Mouse (Mus musculus) MEL (cell line): ENCODE results near the gene Tert. TPM values are rescaled to one million over a fixed set of nuclear protein-coding genes. Genes with fewer than 3 reads are reported as not detected.

Experiments used
- DNase-seq: peaks from one replicate; pipeline ENCODE4 v3.0.0; 2011; ENCODE audit warnings: low read depth, low spot score
- H3K27ac ChIP-seq: 2 replicates; pipeline ENCODE4 v1.5.1; 2012; ENCODE audit warnings: low read depth, mild to moderate bottlenecking, control low read depth, low read length, moderate library complexity; ENCODE audit not compliant: control insufficient read depth
- H3K27me3 ChIP-seq, 2 experiments: fragments of 150-350 bp in 1 of 2; sonication (generic) in 1 of 2; 2 replicates each; pipeline ENCODE4 v1.6.1; 2012; ENCODE audit warnings: low read length in 2 of 2, mild to moderate bottlenecking in 2 of 2, improper control_type of control experiment in 1 of 2, moderate library complexity in 1 of 2; ENCODE audit not compliant: insufficient read depth in 2 of 2, control insufficient read depth in 1 of 2
- H3K36me3 ChIP-seq, 2 experiments: 2 replicates each; pipeline ENCODE4 v1.6.1; 2012 to 2014; ENCODE audit warnings: low read length in 2 of 2, improper control_type of control experiment in 1 of 2, inconsistent platforms in 1 of 2, mild to moderate bottlenecking in 1 of 2; ENCODE audit not compliant: insufficient read depth in 2 of 2, control insufficient read depth in 1 of 2
- H3K4me1 ChIP-seq, 2 experiments: fragments of 150-350 bp in 1 of 2; sonication (generic) in 1 of 2; 2 replicates each; pipeline ENCODE4 v1.6.1; 2012; ENCODE audit warnings: low read length in 2 of 2, improper control_type of control experiment in 1 of 2, mild to moderate bottlenecking in 1 of 2; ENCODE audit not compliant: insufficient read depth in 2 of 2, control insufficient read depth in 1 of 2
- H3K4me3 ChIP-seq, 2 experiments: fragments of 150-350 bp in 1 of 2; sonication (generic) in 1 of 2; 2 replicates each; pipeline ENCODE4 v1.5.1; 2012; ENCODE audit warnings: low read depth in 2 of 2, low read length in 2 of 2, mild to moderate bottlenecking in 2 of 2, moderate library complexity in 2 of 2, control low read depth in 1 of 2, improper control_type of control experiment in 1 of 2; ENCODE audit not compliant: control insufficient read depth in 1 of 2, insufficient read depth in 1 of 2
- H3K79me2 ChIP-seq: 2 replicates; pipeline ENCODE4 v1.6.1; 2012; ENCODE audit warnings: mild to moderate bottlenecking, low read length, moderate library complexity; ENCODE audit not compliant: control insufficient read depth, poor library complexity, insufficient read depth
- H3K9ac ChIP-seq: 2 replicates; pipeline ENCODE4 v1.6.1; 2012; ENCODE audit warnings: low read depth, mild to moderate bottlenecking, control low read depth, low read length, moderate library complexity; ENCODE audit not compliant: control insufficient read depth, poor library complexity, severe bottlenecking
- H3K9me3 ChIP-seq: fragments of 150-350 bp; sonication (generic); replicated peaks from 2 replicates; pipeline ENCODE4 v1.6.1; 2012; ENCODE audit warnings: mild to moderate bottlenecking, low read length, improper control_type of control experiment, moderate library complexity; ENCODE audit not compliant: insufficient read depth
- CHD1 ChIP-seq: IDR thresholded peaks from 2 replicates; pipeline ENCODE4 v1.6.1; 2012; ENCODE audit warnings: low read depth, mild to moderate bottlenecking, inconsistent platforms, low read length, improper control_type of control experiment
- CHD2 ChIP-seq: IDR thresholded peaks from 2 replicates; pipeline ENCODE4 v1.6.1; 2011; ENCODE audit warnings: low read length, improper control_type of control experiment
- CTCF ChIP-seq, 3 experiments: IDR thresholded peaks in 2 of 3; conservative IDR thresholded peaks in 1 of 3; 2 replicates each; pipeline ENCODE4 v1.5.1; 2011 to 2012; ENCODE audit warnings: low read length in 3 of 3, low read depth in 2 of 3, mild to moderate bottlenecking in 2 of 3, improper control_type of control experiment in 1 of 3, inconsistent platforms in 1 of 3, mixed read lengths in 1 of 3, moderate library complexity in 1 of 3; ENCODE audit not compliant: control insufficient read depth in 1 of 3, insufficient read depth in 1 of 3, poor library complexity in 1 of 3, severe bottlenecking in 1 of 3
- E2F4 ChIP-seq: IDR thresholded peaks from 2 replicates; pipeline ENCODE4 v1.6.1; 2011; ENCODE audit warnings: low read depth, low read length, improper control_type of control experiment, borderline replicate concordance
- ELF1 ChIP-seq: IDR thresholded peaks from 2 replicates; pipeline ENCODE4 v1.6.1; 2014; ENCODE audit warnings: low read depth, mild to moderate bottlenecking, inconsistent platforms, low read length, improper control_type of control experiment, moderate library complexity
- EP300 ChIP-seq, 2 experiments: IDR thresholded peaks; 2 replicates each; pipeline ENCODE4 v1.6.1; 2011; ENCODE audit warnings: improper control_type of control experiment in 2 of 2, low read length in 2 of 2, low read depth in 1 of 2, mild to moderate bottlenecking in 1 of 2
- ETS1 ChIP-seq: IDR thresholded peaks from 2 replicates; pipeline ENCODE4 v1.6.1; 2012; ENCODE audit warnings: low read depth, mild to moderate bottlenecking, inconsistent platforms, low read length, improper control_type of control experiment, moderate library complexity
- GATA1 ChIP-seq: IDR thresholded peaks from 2 replicates; pipeline ENCODE4 v1.6.1; 2011; ENCODE audit warnings: low read depth, low read length, improper control_type of control experiment
- KAT2A ChIP-seq: conservative IDR thresholded peaks from 2 replicates; pipeline ENCODE4 v1.6.1; 2012; ENCODE audit warnings: low read depth, low read length, improper control_type of control experiment, inconsistent platforms
- MAX ChIP-seq: IDR thresholded peaks from 2 replicates; pipeline ENCODE4 v1.6.1; 2011; ENCODE audit warnings: low read length, improper control_type of control experiment
- MAZ ChIP-seq: IDR thresholded peaks from 2 replicates; pipeline ENCODE4 v1.6.1; 2012; ENCODE audit warnings: low read depth, mild to moderate bottlenecking, inconsistent platforms, low read length, improper control_type of control experiment
- MEF2A ChIP-seq: IDR thresholded peaks from 2 replicates; pipeline ENCODE4 v1.6.1; 2014; ENCODE audit warnings: low read depth, mild to moderate bottlenecking, inconsistent platforms, low read length, improper control_type of control experiment; ENCODE audit not compliant: poor library complexity, insufficient replicate concordance, severe bottlenecking; ENCODE audit errors: extremely low read depth
- MXI1 ChIP-seq: IDR thresholded peaks from 2 replicates; pipeline ENCODE4 v1.6.1; 2011; ENCODE audit warnings: mild to moderate bottlenecking, low read depth, low read length, improper control_type of control experiment
- MYB ChIP-seq: IDR thresholded peaks from 2 replicates; pipeline ENCODE4 v1.6.1; 2011; ENCODE audit warnings: mild to moderate bottlenecking, low read depth, low read length, improper control_type of control experiment
- MYC ChIP-seq: IDR thresholded peaks from 2 replicates; pipeline ENCODE4 v1.6.1; 2011; ENCODE audit warnings: low read depth, mild to moderate bottlenecking, low read length, improper control_type of control experiment, moderate library complexity
- POLR2A ChIP-seq, 2 experiments: IDR thresholded peaks; 2 replicates each; pipeline ENCODE4 v1.6.1; 2011 to 2012; ENCODE audit warnings: low read length in 2 of 2, mild to moderate bottlenecking in 2 of 2, control low read depth in 1 of 2, improper control_type of control experiment in 1 of 2, low read depth in 1 of 2, moderate library complexity in 1 of 2; ENCODE audit not compliant: control insufficient read depth in 1 of 2, insufficient read depth in 1 of 2, poor library complexity in 1 of 2
- POLR2AphosphoS2 ChIP-seq: IDR thresholded peaks from 2 replicates; pipeline ENCODE4 v1.6.1; 2011; ENCODE audit warnings: low read length, improper control_type of control experiment
- POLR2AphosphoS5 ChIP-seq: IDR thresholded peaks from 2 replicates; pipeline ENCODE4 v1.6.1; 2012; ENCODE audit warnings: low read depth, borderline replicate concordance, mild to moderate bottlenecking, inconsistent platforms, low read length, moderate library complexity, mixed read lengths
- RCOR1 ChIP-seq: IDR thresholded peaks from 2 replicates; pipeline ENCODE4 v1.6.1; 2012; ENCODE audit warnings: low read depth, mild to moderate bottlenecking, inconsistent platforms, low read length, improper control_type of control experiment
- SIN3A ChIP-seq: IDR thresholded peaks from 2 replicates; pipeline ENCODE4 v1.6.1; 2012; ENCODE audit warnings: low read length, improper control_type of control experiment, inconsistent platforms
- SMC3 ChIP-seq: IDR thresholded peaks from 2 replicates; pipeline ENCODE4 v1.6.1; 2011; ENCODE audit warnings: low read depth, low read length, improper control_type of control experiment
- TBP ChIP-seq: IDR thresholded peaks from 2 replicates; pipeline ENCODE4 v1.8.0; 2011; ENCODE audit warnings: low read depth, low read length, improper control_type of control experiment
- TCF12 ChIP-seq: IDR thresholded peaks from 2 replicates; pipeline ENCODE4 v1.6.1; 2014; ENCODE audit warnings: low read depth, mild to moderate bottlenecking, inconsistent platforms, low read length, improper control_type of control experiment, moderate library complexity
- UBTF ChIP-seq: IDR thresholded peaks from 2 replicates; pipeline ENCODE4 v1.6.1; 2012; ENCODE audit warnings: low read depth, mild to moderate bottlenecking, inconsistent platforms, low read length, improper control_type of control experiment, moderate library complexity, borderline replicate concordance; ENCODE audit not compliant: insufficient read depth
- USF1 ChIP-seq: IDR thresholded peaks from 2 replicates; pipeline ENCODE4 v1.6.1; 2014; ENCODE audit warnings: low read depth, mild to moderate bottlenecking, inconsistent platforms, low read length, improper control_type of control experiment, moderate library complexity
- ZC3H11A ChIP-seq: IDR thresholded peaks from 2 replicates; pipeline ENCODE4 v1.6.1; 2012; ENCODE audit warnings: low read depth, mild to moderate bottlenecking, inconsistent platforms, low read length, improper control_type of control experiment
- ZKSCAN1 ChIP-seq: IDR thresholded peaks from 2 replicates; pipeline ENCODE4 v1.6.1; 2012; ENCODE audit warnings: low read depth, mild to moderate bottlenecking, inconsistent platforms, low read length, improper control_type of control experiment, moderate library complexity
- ZMIZ1 ChIP-seq: IDR thresholded peaks from 2 replicates; pipeline ENCODE4 v1.6.1; 2012; ENCODE audit warnings: low read depth, mild to moderate bottlenecking, inconsistent platforms, low read length, improper control_type of control experiment, moderate library complexity
- polyA plus RNA-seq, 2 experiments: library from polyadenylated mRNA; stranded (reverse) in 1 of 2; unstranded in 1 of 2; fragments of >175 nt in 1 of 2; fragments of >200 nt in 1 of 2; gene quantifications; 2 replicates each; pipeline versions ENCODE4 v1.2.1 to v1.2.4; 2012; ENCODE audit warnings: low replicate concordance in 2 of 2, low read depth in 1 of 2; ENCODE audit not compliant: insufficient read length in 2 of 2, insufficient read depth in 1 of 2, missing spikeins in 1 of 2
- total RNA-seq: library from RNA; depleted of rRNA; stranded (reverse); fragments of 300-350 nt; gene quantifications from 2 replicates; pipeline ENCODE4 v1.2.3, GENCODE M21; 2012

The Tert gene
- total and polyA plus RNA-seq, 3 experiments, result 1.2 to 2.0 TPM; not detected in 1

GRCm38 (mm10) chr13:73603046-73603445 is 23.7 kb upstream of the Tert start:
- H3K4me3 ChIP-seq, result peak overlapping the region; percentile 88 to 93
- H3K9ac ChIP-seq, result peak overlapping the region; percentile 98
- H3K27ac ChIP-seq, result peak overlapping the region; percentile 3; the same call in 1 of the 2 replicates
- no peak for DNase-seq
- H3K27me3 ChIP-seq, result no peaks in the 10 kb centered on the region
- no peak for TF ChIP-seq MYC
- TF ChIP-seq POLR2AphosphoS2, result no peak
- no peak for TF ChIP-seq CHD1
- TF ChIP-seq TCF12, result no peak
- TF ChIP-seq UBTF, result no peak
- TF ChIP-seq SIN3A, result no peak
- no peak for TF ChIP-seq CHD2
- no peak for TF ChIP-seq POLR2A (IDR thresholded peaks at IDR 0.05; ENCODE audit: control insufficient read depth in 1 of 2, insufficient read depth in 1 of 2, low read depth in 1 of 2, low read length in 2 of 2, poor library complexity in 1 of 2)
- TF ChIP-seq SMC3, result no peak
- TF ChIP-seq EP300 (IDR thresholded peaks at IDR 0.05; ENCODE audit: low read depth in 1 of 2, low read length in 2 of 2), result no peak
- TF ChIP-seq MYB, result no peak
- TF ChIP-seq GATA1, result no peak
- no peak for TF ChIP-seq ETS1
- no peak for TF ChIP-seq POLR2AphosphoS5
- no peak for TF ChIP-seq ELF1
- no peak for TF ChIP-seq KAT2A
- TF ChIP-seq RCOR1, result no peak
- no peak for TF ChIP-seq ZC3H11A
- no peak for TF ChIP-seq MEF2A
- H3K4me1 ChIP-seq, result peaks cover 0 to 13% of the 10 kb centered on the region in 2 experiments; a peak in 2 of 4 replicates
- H3K36me3 ChIP-seq, result peaks cover 0 to 8% of the 10 kb centered on the region in 2 experiments
- no peaks in the 10 kb centered on the region for H3K9me3 ChIP-seq
- peaks cover 23% of the 10 kb centered on the region for H3K79me2 ChIP-seq

GRCm38 (mm10) chr13:73603522-73604155 is 23.1 kb upstream of the Tert start, which contains the start of gene Clptm1l:
Clptm1l (plus strand) TSS chr13:73604006.
- H3K79me2 ChIP-seq, result peaks cover 23% of the 10 kb centered on the region
- peak; percentile 96 for DNase-seq
- peak within 1 kb of the TSS; percentile 86 for H3K27ac ChIP-seq
- peaks cover 0 to 13% of the 10 kb centered on the region in 2 experiments; a peak in 2 of 4 replicates for H3K4me1 ChIP-seq
- H3K4me3 ChIP-seq, result peak within 1 kb of the TSS; percentile 93 to 96
- H3K36me3 ChIP-seq, result peaks cover 2 to 8% of the 10 kb centered on the region in 2 experiments
- H3K27me3 ChIP-seq, result no peaks in the 10 kb centered on the region
- peak within 1 kb of the TSS; percentile 98 for H3K9ac ChIP-seq
- no peaks in the 10 kb centered on the region for H3K9me3 ChIP-seq
- 0 out of 2 replicates have a peak, but pooled peaks have one; percentile 24 for TF ChIP-seq GATA1
- TF ChIP-seq RCOR1, result no peak
- no peak for TF ChIP-seq CTCF (IDR thresholded peaks at IDR 0.05 in 2 of 3, conservative IDR thresholded peaks at IDR 0.05 in 1 of 3; ENCODE audit: control insufficient read depth in 1 of 3, insufficient read depth in 1 of 3, low read depth in 2 of 3, low read length in 3 of 3, poor library complexity in 1 of 3, severe bottlenecking in 1 of 3)
- TF ChIP-seq TBP, result 0 out of 2 replicates have a peak, but pooled peaks have one; percentile 41
- peak; percentile 80 for TF ChIP-seq ZMIZ1
- peak; percentile 90 for TF ChIP-seq MXI1
- peak; percentile 95 for TF ChIP-seq ELF1
- no peak for TF ChIP-seq MAZ
- no peak for TF ChIP-seq CHD1
- TF ChIP-seq EP300 (IDR thresholded peaks at IDR 0.05; ENCODE audit: low read depth in 1 of 2, low read length in 2 of 2), result peak in 1 of 2 experiments; percentile 46; a peak in 1 of 4 replicates
- peak; percentile 89 for TF ChIP-seq ETS1
- TF ChIP-seq MEF2A, result no peak
- no peak for TF ChIP-seq ZKSCAN1
- TF ChIP-seq POLR2AphosphoS2, result 0 out of 2 replicates have a peak, but pooled peaks have one; percentile 32
- TF ChIP-seq MAX, result peak; percentile 94
- TF ChIP-seq MYB, result peak; percentile 45; the same call in 1 of the 2 replicates
- TF ChIP-seq SIN3A, result peak; percentile 97
- no peak for TF ChIP-seq USF1
- no peak for TF ChIP-seq E2F4
- TF ChIP-seq TCF12, result peak; percentile 71; the same call in 1 of the 2 replicates
- peak; percentile 69 to 95; a peak in 3 of 4 replicates for TF ChIP-seq POLR2A (IDR thresholded peaks at IDR 0.05; ENCODE audit: control insufficient read depth in 1 of 2, insufficient read depth in 1 of 2, low read depth in 1 of 2, low read length in 2 of 2, poor library complexity in 1 of 2)
